Mouse (Mus musculus) small intestine, adult 2 months (tissue): ENCODE data around the gene Bbs9.

Experiments used
- CTCF ChIP-seq: fragments of 200-500 bp; IDR thresholded peaks from 2 replicates; pipeline ENCODE4 v1.5.1; 2012; ENCODE audit warnings: low read depth, mild to moderate bottlenecking, control low read depth, inconsistent platforms, low read length, moderate library complexity, mixed read lengths; ENCODE audit not compliant: insufficient replicate concordance, insufficient read length; ENCODE audit errors: extremely low read depth
- POLR2A ChIP-seq: fragments of 200-500 bp; IDR thresholded peaks from 2 replicates; pipeline ENCODE4 v1.6.1; 2012; ENCODE audit warnings: low read depth, mild to moderate bottlenecking, control low read depth, inconsistent platforms, low read length, moderate library complexity

DNA sequence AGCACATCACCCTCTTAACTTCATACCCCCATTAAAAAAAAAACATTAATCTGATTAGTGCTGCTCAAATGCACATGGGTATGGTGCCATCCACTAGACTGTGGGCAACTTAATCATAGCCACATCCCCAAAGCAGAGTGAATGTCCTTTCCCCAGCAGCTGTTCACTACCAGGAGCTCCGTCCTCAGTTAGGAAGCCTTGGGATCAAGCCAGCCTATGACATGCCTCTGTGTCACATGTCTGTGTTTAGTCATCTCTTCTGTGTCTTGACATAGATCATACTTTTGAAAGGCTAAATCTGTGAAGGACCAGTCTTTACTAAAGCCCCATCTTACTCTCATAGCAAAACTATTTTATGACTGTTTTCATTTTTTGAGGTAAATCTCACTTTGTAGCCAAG lies 205.0 kb downstream of the Bbs9 start:
- TF ChIP-seq CTCF: no peak
- no peak for TF ChIP-seq POLR2A
